Mouse (Mus musculus): Measurements from ENCODE around the gene Rpl23a.

DNA sequence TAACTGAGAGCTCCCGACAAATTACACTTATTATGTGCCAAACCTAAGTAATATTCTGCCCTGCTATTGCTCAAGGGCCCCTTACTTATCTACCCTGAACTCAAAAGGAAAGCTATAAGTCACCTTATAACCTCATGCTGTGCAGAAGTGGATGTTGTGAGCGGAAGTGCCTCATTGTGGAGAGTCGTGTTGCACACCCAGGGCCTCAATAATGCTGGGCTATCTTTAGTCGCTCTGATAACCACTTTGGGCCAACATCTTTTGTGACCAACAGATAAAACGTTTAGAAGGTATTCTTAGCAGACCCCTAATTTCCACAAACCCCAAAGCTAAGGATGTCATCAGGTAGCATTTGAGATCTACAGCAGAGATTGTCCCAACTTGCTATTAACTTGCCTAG lies 42.7 kb downstream of the Rpl23a start:
- TF ChIP-seq CTCF (conservative IDR thresholded peaks at IDR 0.05; ENCODE audit: low read length) (no peak), NANOG (IDR thresholded peaks at IDR 0.05; ENCODE audit: borderline replicate concordance, low read length) (no peak)
